Mouse (Mus musculus): Measurements from ENCODE around the gene Bcar1. TPM values are rescaled to one million over a fixed set of nuclear protein-coding genes. Genes with fewer than 3 reads are reported as not detected.

Gene Bcar1
- polyA plus RNA-seq, 1 experiment, result 14.0 TPM

DNA sequence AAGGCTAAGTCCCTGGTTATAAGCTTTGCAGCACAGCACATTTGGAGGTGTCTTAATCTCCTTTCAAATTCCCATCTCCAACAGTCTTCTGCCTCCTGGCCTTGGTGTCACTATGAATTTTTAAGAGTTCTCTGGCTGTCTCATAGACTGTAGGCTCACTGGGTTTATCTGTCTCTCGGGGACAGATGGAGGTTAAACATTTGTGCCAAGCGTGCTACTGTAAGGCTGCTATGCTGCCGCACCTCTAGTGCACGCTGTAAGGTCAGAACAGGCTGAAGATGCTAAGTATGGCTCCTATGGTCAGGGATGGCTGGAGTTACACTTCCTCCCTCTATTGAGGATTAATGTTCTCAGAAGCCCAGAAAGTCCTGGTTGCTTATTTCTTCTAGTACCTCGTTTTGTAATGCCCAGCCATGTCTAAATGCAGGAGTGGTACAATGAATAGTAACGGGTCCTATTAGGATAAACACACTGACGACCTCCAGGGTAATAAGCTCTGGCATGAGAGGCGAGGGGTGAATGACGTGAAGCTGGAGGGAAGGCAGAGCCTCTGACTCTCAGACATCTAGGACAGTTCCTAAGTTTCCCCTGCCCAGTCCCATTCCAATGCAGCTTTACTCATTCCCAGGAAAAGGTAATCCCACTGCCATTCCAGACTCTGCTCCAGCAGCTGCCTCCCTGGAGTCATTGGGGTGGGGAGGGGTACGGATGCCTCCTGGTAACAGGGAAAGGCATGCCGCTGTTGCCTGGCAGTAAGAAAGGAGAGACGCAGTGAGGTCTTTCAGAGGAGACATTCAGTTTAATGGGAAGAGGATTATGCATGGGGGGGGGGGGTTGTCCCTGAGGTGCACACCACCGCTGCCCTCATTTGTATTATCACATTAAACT lies 43.3 kb upstream of the Bcar1 start:
- Histone ChIP-seq H3K27me3 (ENCODE audit: control insufficient read depth, insufficient read depth, low read length) (no peaks in the 10 kb centered on the region), H3K4me3 (ENCODE audit: control insufficient read depth, insufficient read depth, low read length) (no peak overlapping the region), H3K4me1 (replicated peaks; ENCODE audit: control insufficient read depth, insufficient read depth, low read length) (no peaks in the 10 kb centered on the region), H3K27ac (ENCODE audit: control insufficient read depth, insufficient read depth, low read length) (no peak overlapping the region), H3K36me3 (ENCODE audit: control insufficient read depth, insufficient read depth, low read length) (no peaks in the 10 kb centered on the region)
- no peak for DNase-seq
- TF ChIP-seq CTCF (IDR thresholded peaks at IDR 0.05; ENCODE audit: borderline replicate concordance, control insufficient read depth, extremely low read depth, insufficient read depth, low read length, poor library complexity) (no peak), POLR2A (IDR thresholded peaks at IDR 0.05; ENCODE audit: control insufficient read depth, extremely low read depth, insufficient read depth, low read length, poor library complexity) (no peak)
- WGBS, result 96% methylated on average over 13 of the region's 13 CpGs

GRCm38 (mm10) chr8:111786116-111786515 lies 42.5 kb upstream of the Bcar1 start:
- Histone ChIP-seq H3K27ac (ENCODE audit: control insufficient read depth, insufficient read depth, low read length) (no peak overlapping the region), H3K27me3 (ENCODE audit: control insufficient read depth, insufficient read depth, low read length) (no peaks in the 10 kb centered on the region), H3K4me1 (replicated peaks; ENCODE audit: control insufficient read depth, insufficient read depth, low read length) (no peaks in the 10 kb centered on the region), H3K36me3 (ENCODE audit: control insufficient read depth, insufficient read depth, low read length) (no peaks in the 10 kb centered on the region), H3K4me3 (ENCODE audit: control insufficient read depth, insufficient read depth, low read length) (no peak overlapping the region)
- 91% methylated on average over 2 of the region's 2 CpGs for WGBS
- TF ChIP-seq POLR2A (IDR thresholded peaks at IDR 0.05; ENCODE audit: control insufficient read depth, extremely low read depth, insufficient read depth, low read length, poor library complexity) (no peak), CTCF (IDR thresholded peaks at IDR 0.05; ENCODE audit: borderline replicate concordance, control insufficient read depth, extremely low read depth, insufficient read depth, low read length, poor library complexity) (no peak)
- DNase-seq, result no peak

GRCm38 (mm10) chr8:111782671-111783394 lies 39.2 kb upstream of the Bcar1 start:
- Histone ChIP-seq H3K27ac (ENCODE audit: control insufficient read depth, insufficient read depth, low read length) (no peak overlapping the region), H3K4me1 (replicated peaks; ENCODE audit: control insufficient read depth, insufficient read depth, low read length) (no peaks in the 10 kb centered on the region), H3K4me3 (ENCODE audit: control insufficient read depth, insufficient read depth, low read length) (no peak overlapping the region), H3K27me3 (ENCODE audit: control insufficient read depth, insufficient read depth, low read length) (no peaks in the 10 kb centered on the region), H3K36me3 (ENCODE audit: control insufficient read depth, insufficient read depth, low read length) (no peaks in the 10 kb centered on the region)
- WGBS, result 96% methylated on average over 9 of the region's 9 CpGs
- TF ChIP-seq POLR2A (IDR thresholded peaks at IDR 0.05; ENCODE audit: control insufficient read depth, extremely low read depth, insufficient read depth, low read length, poor library complexity) (no peak), CTCF (IDR thresholded peaks at IDR 0.05; ENCODE audit: borderline replicate concordance, control insufficient read depth, extremely low read depth, insufficient read depth, low read length, poor library complexity) (no peak)
- no peak for DNase-seq

DNA sequence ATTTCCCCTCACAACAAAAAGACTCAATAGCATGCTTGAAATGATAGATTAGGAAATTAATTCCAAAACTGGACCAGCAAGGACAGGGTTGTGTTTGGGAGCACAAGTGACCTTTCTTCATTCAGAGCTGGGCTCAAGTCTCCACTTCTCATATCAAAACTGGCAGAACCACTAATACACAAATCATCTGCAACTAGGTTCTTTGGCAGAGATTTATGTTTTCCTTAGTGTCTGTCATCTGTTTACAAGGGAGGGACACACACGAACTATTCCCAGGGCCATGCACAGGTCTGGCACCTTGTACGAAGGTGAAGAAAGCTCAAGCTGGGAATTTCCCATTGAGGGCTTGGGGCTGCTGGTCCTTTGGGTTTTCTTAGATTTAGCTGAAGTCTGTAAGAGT lies 38.6 kb upstream of the Bcar1 start:
- TF ChIP-seq CTCF (IDR thresholded peaks at IDR 0.05; ENCODE audit: borderline replicate concordance, control insufficient read depth, extremely low read depth, insufficient read depth, low read length, poor library complexity) (no peak), POLR2A (IDR thresholded peaks at IDR 0.05; ENCODE audit: control insufficient read depth, extremely low read depth, insufficient read depth, low read length, poor library complexity) (no peak)
- H3K4me3 ChIP-seq (ENCODE audit: control insufficient read depth, insufficient read depth, low read length), result no peak overlapping the region
- DNase-seq, result no peak
- H3K27ac ChIP-seq (ENCODE audit: control insufficient read depth, insufficient read depth, low read length), result no peak overlapping the region
- H3K4me1 ChIP-seq (replicated peaks; ENCODE audit: control insufficient read depth, insufficient read depth, low read length), result no peaks in the 10 kb centered on the region
- no peaks in the 10 kb centered on the region for H3K27me3 ChIP-seq (ENCODE audit: control insufficient read depth, insufficient read depth, low read length)
- 92% methylated on average over 2 of the region's 2 CpGs for WGBS
- no peaks in the 10 kb centered on the region for H3K36me3 ChIP-seq (ENCODE audit: control insufficient read depth, insufficient read depth, low read length)

- 98% methylated on average over 10 of the region's 10 CpGs for WGBS
- Histone ChIP-seq H3K4me1 (replicated peaks; ENCODE audit: control insufficient read depth, insufficient read depth, low read length) (no peaks in the 10 kb centered on the region), H3K4me3 (ENCODE audit: control insufficient read depth, insufficient read depth, low read length) (no peak overlapping the region), H3K27ac (ENCODE audit: control insufficient read depth, insufficient read depth, low read length) (no peak overlapping the region), H3K36me3 (ENCODE audit: control insufficient read depth, insufficient read depth, low read length) (no peaks in the 10 kb centered on the region), H3K27me3 (ENCODE audit: control insufficient read depth, insufficient read depth, low read length) (no peaks in the 10 kb centered on the region)
- DNase-seq, result no peak
- TF ChIP-seq POLR2A (IDR thresholded peaks at IDR 0.05; ENCODE audit: control insufficient read depth, extremely low read depth, insufficient read depth, low read length, poor library complexity) (no peak), CTCF (IDR thresholded peaks at IDR 0.05; ENCODE audit: borderline replicate concordance, control insufficient read depth, extremely low read depth, insufficient read depth, low read length, poor library complexity) (no peak)
These were observed 37.3 kb upstream of the Bcar1 start for GRCm38 (mm10) chr8:111780697-111781424.

DNA sequence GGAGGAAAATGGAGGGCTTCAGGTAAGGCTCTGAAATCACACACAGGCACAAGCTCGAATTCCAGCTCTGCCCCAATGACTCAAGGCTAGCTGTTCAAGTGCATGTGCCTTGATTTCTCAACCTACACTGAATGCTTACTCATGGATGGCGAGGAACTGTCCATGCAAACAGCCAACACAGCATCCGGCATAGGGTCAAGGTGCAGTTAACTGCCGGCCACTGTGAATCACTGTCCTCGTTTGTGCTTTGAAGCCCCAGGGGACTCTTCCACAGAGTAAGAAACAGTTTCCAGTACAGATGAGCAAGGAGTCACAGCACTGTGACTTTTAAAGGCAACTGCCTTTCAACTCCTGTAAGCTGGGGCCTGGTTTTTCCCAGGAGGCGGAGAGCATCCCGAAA lies 36.1 kb upstream of the Bcar1 start:
- no peaks in the 10 kb centered on the region for H3K36me3 ChIP-seq (ENCODE audit: control insufficient read depth, insufficient read depth, low read length)
- H3K4me1 ChIP-seq (replicated peaks; ENCODE audit: control insufficient read depth, insufficient read depth, low read length), result no peaks in the 10 kb centered on the region
- DNase-seq, result no peak
- TF ChIP-seq CTCF (IDR thresholded peaks at IDR 0.05; ENCODE audit: borderline replicate concordance, control insufficient read depth, extremely low read depth, insufficient read depth, low read length, poor library complexity) (no peak), POLR2A (IDR thresholded peaks at IDR 0.05; ENCODE audit: control insufficient read depth, extremely low read depth, insufficient read depth, low read length, poor library complexity) (no peak)
- WGBS, result 97% methylated on average over 7 of the region's 7 CpGs
- no peaks in the 10 kb centered on the region for H3K27me3 ChIP-seq (ENCODE audit: control insufficient read depth, insufficient read depth, low read length)
- no peak overlapping the region for H3K27ac ChIP-seq (ENCODE audit: control insufficient read depth, insufficient read depth, low read length)
- H3K4me3 ChIP-seq (ENCODE audit: control insufficient read depth, insufficient read depth, low read length), result no peak overlapping the region
